Mouse (Mus musculus): ENCODE measurements around the gene Eps8l3. TPM values are rescaled to one million over a fixed set of nuclear protein-coding genes. Genes with fewer than 3 reads are reported as not detected.

Gene Eps8l3
- total and polyA plus RNA-seq, 2 experiments from 2014 or later, result not detected

GRCm38 (mm10) chr3:107935888-107936287 lies 58.9 kb downstream of the Eps8l3 start:
- Histone ChIP-seq H3K9ac (replicated peaks; ENCODE audit: low read depth, low read length) (no peak overlapping the region), H3K9me3 (replicated peaks; ENCODE audit: control insufficient read depth, low read length) (no peaks in the 10 kb centered on the region), H3K27ac (ENCODE audit: low read depth) (no peak overlapping the region), H3K27me3 (ENCODE audit: control insufficient read depth, insufficient read depth, low read length) (no peaks in the 10 kb centered on the region), H3K36me3 (replicated peaks; ENCODE audit: control insufficient read depth, insufficient read depth, low read length) (no peaks in the 10 kb centered on the region), H3K4me2 (ENCODE audit: low read depth, low read length) (no peak overlapping the region), H3K4me3 (ENCODE audit: low read depth, low read length) (no peak overlapping the region), H3K4me1 (ENCODE audit: control insufficient read depth, insufficient read depth) (peaks cover 16% of the 10 kb centered on the region)
- ATAC-seq (ENCODE audit: insufficient read depth, low read depth), result no peak
- no peak for TF ChIP-seq EP300 (IDR thresholded peaks at IDR 0.05; ENCODE audit: low read depth)
- no peak for TF ChIP-seq CTCF (IDR thresholded peaks at IDR 0.05; ENCODE audit: low read depth)
- 22% methylated on average over 3 of the region's 3 CpGs for WGBS
- no peak for DNase-seq (ENCODE audit: low spot score)

GRCm38 (mm10) chr3:107939403-107939802 lies 62.4 kb downstream of the Eps8l3 start:
- H3K36me3 ChIP-seq (replicated peaks; ENCODE audit: control insufficient read depth, insufficient read depth, low read length), result no peaks in the 10 kb centered on the region
- DNase-seq (ENCODE audit: low spot score) (peak; percentile 55), ATAC-seq (ENCODE audit: insufficient read depth, low read depth) (peak; percentile 50; the same call in 1 of the 2 replicates)
- H3K4me1 ChIP-seq (ENCODE audit: control insufficient read depth, insufficient read depth), result peaks cover 24% of the 10 kb centered on the region
- H3K9ac ChIP-seq (replicated peaks; ENCODE audit: low read depth, low read length), result no peak overlapping the region
- H3K9me3 ChIP-seq (replicated peaks; ENCODE audit: control insufficient read depth, low read length), result no peaks in the 10 kb centered on the region
- no peak overlapping the region for H3K27ac ChIP-seq (ENCODE audit: low read depth)
- no peak overlapping the region for H3K4me2 ChIP-seq (ENCODE audit: low read depth, low read length)
- TF ChIP-seq CTCF (IDR thresholded peaks at IDR 0.05; ENCODE audit: low read depth), result peak; percentile 76
- TF ChIP-seq EP300 (IDR thresholded peaks at IDR 0.05; ENCODE audit: low read depth), result no peak
- WGBS, result 38% methylated on average over 3 of the region's 3 CpGs
- H3K27me3 ChIP-seq (ENCODE audit: control insufficient read depth, insufficient read depth, low read length), result no peaks in the 10 kb centered on the region
- no peak overlapping the region for H3K4me3 ChIP-seq (ENCODE audit: low read depth, low read length)

- H3K9me3 ChIP-seq (replicated peaks; ENCODE audit: control insufficient read depth, low read length), result no peaks in the 10 kb centered on the region
- WGBS, result 64% methylated on average over 4 of the region's 4 CpGs
- no peaks in the 10 kb centered on the region for H3K36me3 ChIP-seq (replicated peaks; ENCODE audit: control insufficient read depth, insufficient read depth, low read length)
- H3K27me3 ChIP-seq (ENCODE audit: control insufficient read depth, insufficient read depth, low read length), result no peaks in the 10 kb centered on the region
- H3K9ac ChIP-seq (replicated peaks; ENCODE audit: low read depth, low read length), result no peak overlapping the region
- H3K4me1 ChIP-seq (ENCODE audit: control insufficient read depth, insufficient read depth), result peaks cover 24% of the 10 kb centered on the region
- no peak for TF ChIP-seq CTCF (IDR thresholded peaks at IDR 0.05; ENCODE audit: low read depth)
- TF ChIP-seq EP300 (IDR thresholded peaks at IDR 0.05; ENCODE audit: low read depth), result no peak
- DNase-seq (ENCODE audit: low spot score) (no peak), ATAC-seq (ENCODE audit: insufficient read depth, low read depth) (no peak)
- no peak overlapping the region for H3K4me3 ChIP-seq (ENCODE audit: low read depth, low read length)
- H3K4me2 ChIP-seq (ENCODE audit: low read depth, low read length), result no peak overlapping the region
- H3K27ac ChIP-seq (ENCODE audit: low read depth), result no peak overlapping the region
These were observed 62.8 kb downstream of the Eps8l3 start for GRCm38 (mm10) chr3:107939830-107940229.

- 41% methylated on average over 7 of the region's 7 CpGs for WGBS
- H3K27ac ChIP-seq (ENCODE audit: low read depth), result no peak overlapping the region
- H3K36me3 ChIP-seq (replicated peaks; ENCODE audit: control insufficient read depth, insufficient read depth, low read length), result no peaks in the 10 kb centered on the region
- H3K4me3 ChIP-seq (ENCODE audit: low read depth, low read length), result no peak overlapping the region
- peaks cover 23% of the 10 kb centered on the region for H3K4me1 ChIP-seq (ENCODE audit: control insufficient read depth, insufficient read depth)
- DNase-seq (ENCODE audit: low spot score) (no peak), ATAC-seq (ENCODE audit: insufficient read depth, low read depth) (no peak)
- no peaks in the 10 kb centered on the region for H3K27me3 ChIP-seq (ENCODE audit: control insufficient read depth, insufficient read depth, low read length)
- H3K9ac ChIP-seq (replicated peaks; ENCODE audit: low read depth, low read length), result no peak overlapping the region
- no peaks in the 10 kb centered on the region for H3K9me3 ChIP-seq (replicated peaks; ENCODE audit: control insufficient read depth, low read length)
- TF ChIP-seq EP300 (IDR thresholded peaks at IDR 0.05; ENCODE audit: low read depth) (no peak), CTCF (IDR thresholded peaks at IDR 0.05; ENCODE audit: low read depth) (no peak)
- no peak overlapping the region for H3K4me2 ChIP-seq (ENCODE audit: low read depth, low read length)
These were observed 63.5 kb downstream of the Eps8l3 start for GRCm38 (mm10) chr3:107940524-107940923.

- no peak overlapping the region for H3K4me2 ChIP-seq (ENCODE audit: low read depth, low read length)
- TF ChIP-seq CTCF (IDR thresholded peaks at IDR 0.05; ENCODE audit: low read depth), result no peak
- TF ChIP-seq EP300 (IDR thresholded peaks at IDR 0.05; ENCODE audit: low read depth), result no peak
- DNase-seq (ENCODE audit: low spot score), result no peak
- peaks cover 15% of the 10 kb centered on the region for H3K4me1 ChIP-seq (ENCODE audit: control insufficient read depth, insufficient read depth)
- 69% methylated on average over 4 of the region's 4 CpGs for WGBS
- no peak overlapping the region for H3K9ac ChIP-seq (replicated peaks; ENCODE audit: low read depth, low read length)
- H3K4me3 ChIP-seq (ENCODE audit: low read depth, low read length), result no peak overlapping the region
- H3K27me3 ChIP-seq (ENCODE audit: control insufficient read depth, insufficient read depth, low read length), result no peaks in the 10 kb centered on the region
- ATAC-seq (ENCODE audit: insufficient read depth, low read depth), result no peak
- no peak overlapping the region for H3K27ac ChIP-seq (ENCODE audit: low read depth)
- H3K36me3 ChIP-seq (replicated peaks; ENCODE audit: control insufficient read depth, insufficient read depth, low read length), result no peaks in the 10 kb centered on the region
- no peaks in the 10 kb centered on the region for H3K9me3 ChIP-seq (replicated peaks; ENCODE audit: control insufficient read depth, low read length)
These were observed 64.2 kb downstream of the Eps8l3 start for GRCm38 (mm10) chr3:107941261-107941660.

Other genes starting within 250 kb of the Eps8l3 start
- gene Gm10961, start 245.9 kb upstream of the Eps8l3 start, total RNA-seq (2014; rRNA removed; ENCODE audit: low replicate concordance), result not detected in 2 replicates
- not detected in 2 replicates for gene Gm10961, start 245.9 kb upstream of the Eps8l3 start, polyA plus RNA-seq (2015; fragmentation: Nextera tagmentation; extraction: Ambion mirVana)
- gene Strip1, start 245.5 kb upstream of the Eps8l3 start, total RNA-seq (2014; rRNA removed; ENCODE audit: low replicate concordance), result 35.7 and 49.2 TPM in 2 replicates
- 23.5 and 24.0 TPM in 2 replicates for gene Strip1, start 245.5 kb upstream of the Eps8l3 start, polyA plus RNA-seq (2015; fragmentation: Nextera tagmentation; extraction: Ambion mirVana)
- 19.2 and 32.0 TPM in 2 replicates for gene Ahcyl1, start 180.7 kb upstream of the Eps8l3 start, total RNA-seq (2014; rRNA removed; ENCODE audit: low replicate concordance)
- 39.4 and 43.3 TPM in 2 replicates for gene Ahcyl1, start 180.7 kb upstream of the Eps8l3 start, polyA plus RNA-seq (2015; fragmentation: Nextera tagmentation; extraction: Ambion mirVana)
- gene Csf1, start 116.8 kb upstream of the Eps8l3 start, total RNA-seq (2014; rRNA removed; ENCODE audit: low replicate concordance), result 18.2 and 23.6 TPM in 2 replicates
- gene Csf1, start 116.8 kb upstream of the Eps8l3 start, polyA plus RNA-seq (2015; fragmentation: Nextera tagmentation; extraction: Ambion mirVana), result 7.7 and 8.1 TPM in 2 replicates
- gene Gstm5, start 18.6 kb downstream of the Eps8l3 start, total RNA-seq (2014; rRNA removed; ENCODE audit: low replicate concordance), result 81.9 and 98.4 TPM in 2 replicates
- 132 and 138 TPM in 2 replicates for gene Gstm5, start 18.6 kb downstream of the Eps8l3 start, polyA plus RNA-seq (2015; fragmentation: Nextera tagmentation; extraction: Ambion mirVana)
- 51.2 and 62.3 TPM in 2 replicates for gene Gstm7, start 54.6 kb downstream of the Eps8l3 start, total RNA-seq (2014; rRNA removed; ENCODE audit: low replicate concordance)
- gene Gstm7, start 54.6 kb downstream of the Eps8l3 start, polyA plus RNA-seq (2015; fragmentation: Nextera tagmentation; extraction: Ambion mirVana), result 33.3 and 35.0 TPM in 2 replicates
- gene Gstm6, start 66.5 kb downstream of the Eps8l3 start, total RNA-seq (2014; rRNA removed; ENCODE audit: low replicate concordance), result 17.9 and 20.3 TPM in 2 replicates
- 11.5 and 12.9 TPM in 2 replicates for gene Gstm6, start 66.5 kb downstream of the Eps8l3 start, polyA plus RNA-seq (2015; fragmentation: Nextera tagmentation; extraction: Ambion mirVana)
- gene Gstm3, start 92.1 kb downstream of the Eps8l3 start, total RNA-seq (2014; rRNA removed; ENCODE audit: low replicate concordance), result not detected in 2 replicates
- gene Gstm3, start 92.1 kb downstream of the Eps8l3 start, polyA plus RNA-seq (2015; fragmentation: Nextera tagmentation; extraction: Ambion mirVana), result not detected in 2 replicates
- gene Gstm2, start 109.2 kb downstream of the Eps8l3 start, total RNA-seq (2014; rRNA removed; ENCODE audit: low replicate concordance), result 69.6 and 95.4 TPM in 2 replicates
- 94.2 and 97.9 TPM in 2 replicates for gene Gstm2, start 109.2 kb downstream of the Eps8l3 start, polyA plus RNA-seq (2015; fragmentation: Nextera tagmentation; extraction: Ambion mirVana)
- gene Gstm1, start 140.7 kb downstream of the Eps8l3 start, total RNA-seq (2014; rRNA removed; ENCODE audit: low replicate concordance), result 99.4 and 111 TPM in 2 replicates
- gene Gstm1, start 140.7 kb downstream of the Eps8l3 start, polyA plus RNA-seq (2015; fragmentation: Nextera tagmentation; extraction: Ambion mirVana), result 132 and 136 TPM in 2 replicates
- gene Gstm4, start 167.7 kb downstream of the Eps8l3 start, total RNA-seq (2014; rRNA removed; ENCODE audit: low replicate concordance), result 3.6 and 10.9 TPM in 2 replicates
- 17.6 and 17.9 TPM in 2 replicates for gene Gstm4, start 167.7 kb downstream of the Eps8l3 start, polyA plus RNA-seq (2015; fragmentation: Nextera tagmentation; extraction: Ambion mirVana)
- 17.3 and 77.9 TPM in 2 replicates for gene Ampd2, start 209.4 kb downstream of the Eps8l3 start, total RNA-seq (2014; rRNA removed; ENCODE audit: low replicate concordance)
- gene Ampd2, start 209.4 kb downstream of the Eps8l3 start, polyA plus RNA-seq (2015; fragmentation: Nextera tagmentation; extraction: Ambion mirVana), result 12.7 and 12.8 TPM in 2 replicates
- 0.19 TPM in 1 of 2 replicates, not detected in the other for gene Gnat2, start 215.6 kb downstream of the Eps8l3 start, total RNA-seq (2014; rRNA removed; ENCODE audit: low replicate concordance)
- gene Gnat2, start 215.6 kb downstream of the Eps8l3 start, polyA plus RNA-seq (2015; fragmentation: Nextera tagmentation; extraction: Ambion mirVana), result 0.45 and 1.1 TPM in 2 replicates

Data from heart, postnatal 0 days (tissue).